Mouse (Mus musculus): ENCODE data around the gene Sorbs1.

- TF ChIP-seq RCOR1 (conservative IDR thresholded peaks at IDR 0.05; ENCODE audit: low read depth, low read length): no peak
- no peak for TF ChIP-seq EP300 (IDR thresholded peaks at IDR 0.05; ENCODE audit: low read length)
- TF ChIP-seq USF2 (conservative IDR thresholded peaks at IDR 0.05; ENCODE audit: low read depth, low read length): no peak
- TF ChIP-seq CTCF (conservative IDR thresholded peaks at IDR 0.05 in 1 of 2, IDR thresholded peaks at IDR 0.05 in 1 of 2; ENCODE audit: low read depth in 2 of 2, low read length in 2 of 2): no peak
- no peak for TF ChIP-seq POLR2A (IDR thresholded peaks at IDR 0.05; ENCODE audit: low read depth, low read length)
- TF ChIP-seq HCFC1 (IDR thresholded peaks at IDR 0.05; ENCODE audit: low read depth, low read length): no peak
- TF ChIP-seq ZC3H11A (IDR thresholded peaks at IDR 0.05; ENCODE audit: low read depth, low read length): no peak
- TF ChIP-seq MAFK (IDR thresholded peaks at IDR 0.05; ENCODE audit: insufficient replicate concordance, low read length): no peak
- no peak for TF ChIP-seq ZMIZ1 (IDR thresholded peaks at IDR 0.05; ENCODE audit: low read depth, low read length)
- TF ChIP-seq E2F4 (IDR thresholded peaks at IDR 0.05; ENCODE audit: insufficient replicate concordance, low read depth, low read length): no peak
Measured at GRCm38 (mm10) chr19:40411379-40411813, 102.2 kb downstream of the Sorbs1 start.

Data from CH12.LX (cell line).